Mouse (Mus musculus) intestine, embryonic 16.5 days (tissue): ENCODE data around the gene Fam131b. TPM values are rescaled to one million over a fixed set of nuclear protein-coding genes. Genes with fewer than 3 reads are reported as not detected.

Source experiments
- ATAC-seq: fragments of 200-750 bp; cut with Nextera tagmentation; 2 replicates; pipeline ENCODE4 v1.8.0; 2017; ENCODE audit warnings: moderate TSS enrichment, moderate library complexity
- H3K27ac ChIP-seq: fragments of 300-500 bp; sonication (generic); 2 replicates; pipeline ENCODE4 v1.5.1; 2014; ENCODE audit warnings: mild to moderate bottlenecking, low read length
- H3K27me3 ChIP-seq: fragments of 300-500 bp; sonication (generic); replicated peaks from 2 replicates; pipeline ENCODE4 v1.6.1; 2014; ENCODE audit warnings: low read length, control low read depth, mixed read lengths; ENCODE audit not compliant: control insufficient read depth, insufficient read depth
- H3K36me3 ChIP-seq: fragments of 300-500 bp; sonication (generic); 2 replicates; pipeline ENCODE4 v1.6.1; 2014; ENCODE audit warnings: low read length, control low read depth; ENCODE audit not compliant: control insufficient read depth, insufficient read depth
- H3K4me1 ChIP-seq: fragments of 300-500 bp; sonication (generic); 2 replicates; pipeline ENCODE4 v1.6.1; 2014; ENCODE audit warnings: low read length, control low read depth, mixed read lengths; ENCODE audit not compliant: control insufficient read depth, insufficient read depth
- H3K4me2 ChIP-seq: fragments of 300-500 bp; sonication (generic); 2 replicates; pipeline ENCODE4 v1.6.1; 2014; ENCODE audit warnings: low read depth, low read length, control low read depth
- H3K4me3 ChIP-seq: fragments of 300-500 bp; sonication (generic); 2 replicates; pipeline ENCODE4 v1.5.1; 2014; ENCODE audit warnings: mild to moderate bottlenecking, low read length
- H3K9ac ChIP-seq: fragments of 300-500 bp; sonication (generic); 2 replicates; pipeline ENCODE4 v1.6.1; 2014; ENCODE audit warnings: low read depth, low read length
- H3K9me3 ChIP-seq: fragments of 300-500 bp; sonication (generic); 2 replicates; pipeline ENCODE4 v1.6.1; 2016; ENCODE audit warnings: low read length, control low read depth; ENCODE audit not compliant: control insufficient read depth
- WGBS: fragments of 180-500 bp; shearing (Covaris S2); extraction: QIAGEN DNeasy Blood & Tissue Kit; methylation state at CpG from one replicate; pipeline ENCODE4 v1.1.7; 2014; 5-methylcytosine and 5-hydroxymethylcytosine counted together
- polyA plus RNA-seq: library from polyadenylated mRNA; unstranded; fragments of >200 nt; fragmentation: Nextera tagmentation; extraction: Ambion mirVana; gene quantifications from 2 replicates; pipeline ENCODE4 v1.2.1, GENCODE M21; 2015

The Fam131b gene
- 0.12 and 0.21 TPM in 2 replicates for polyA plus RNA-seq

GRCm38 (mm10) chr6:42324482-42325267 is at the start of gene Fam131b:
Gene Fam131b, minus strand, starts transcription at chr6:42324643.
- Histone ChIP-seq H3K4me1 (peaks cover 16% of the 10 kb centered on the region), H3K9ac (peak within 1 kb of the TSS; percentile 61), H3K36me3 (no peaks in the 10 kb centered on the region), H3K27me3 (peaks cover 19% of the 10 kb centered on the region), H3K9me3 (no peaks in the 10 kb centered on the region), H3K4me2 (peak within 1 kb of the TSS; percentile 96), H3K27ac (no peak within 1 kb of the TSS), H3K4me3 (peak within 1 kb of the TSS; percentile 61)
- WGBS: under 1% methylated on average over 49 of the region's 68 CpGs
- peak; percentile 55 for ATAC-seq

DNA sequence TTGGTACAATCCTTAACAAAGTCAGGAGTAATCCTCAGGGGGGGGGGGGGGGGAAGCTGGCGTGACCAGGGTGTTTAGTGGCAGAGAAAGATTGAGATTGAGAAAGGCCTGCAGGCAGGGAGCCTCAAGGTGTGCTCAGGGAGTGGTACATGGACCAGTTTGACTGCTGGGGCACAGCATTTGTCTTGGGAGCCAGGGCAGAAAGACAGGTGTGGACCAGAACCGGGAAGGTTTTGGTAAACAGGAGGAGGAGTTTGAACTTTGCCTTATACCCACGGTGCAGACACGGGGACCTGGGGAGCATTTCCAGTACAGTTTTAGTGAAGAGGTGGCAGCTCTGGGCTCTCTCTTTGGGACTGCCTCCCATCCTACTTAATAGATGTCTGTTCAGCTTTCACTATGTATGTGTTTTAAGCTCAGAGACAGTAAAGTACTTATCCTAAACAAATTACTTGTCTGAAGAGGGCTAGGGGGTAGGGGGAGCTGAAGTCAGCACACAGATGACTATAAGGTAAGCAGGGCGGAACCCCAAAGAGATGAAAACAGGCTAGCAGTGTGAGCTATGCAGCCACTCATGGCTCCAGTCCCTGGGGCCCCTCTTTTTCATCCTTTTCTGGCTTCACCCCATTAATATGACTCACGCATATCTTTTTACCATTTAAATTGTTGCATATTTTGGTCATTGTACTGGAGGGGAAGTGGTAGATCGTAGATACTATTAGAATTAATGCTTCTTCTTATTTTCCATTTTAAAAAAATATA is 49.4 kb upstream of the Fam131b start:
- 40% methylated on average over 7 of the region's 7 CpGs for WGBS
- Histone ChIP-seq H3K4me2 (peak overlapping the region; percentile 77), H3K4me3 (peak overlapping the region; percentile 58), H3K27ac (no peak overlapping the region), H3K4me1 (peaks cover 20% of the 10 kb centered on the region), H3K36me3 (no peaks in the 10 kb centered on the region), H3K9ac (peak overlapping the region; percentile 44), H3K9me3 (no peaks in the 10 kb centered on the region), H3K27me3 (no peaks in the 10 kb centered on the region)
- peak; percentile 3; the same call in 1 of the 2 replicates for ATAC-seq

- Histone ChIP-seq H3K9ac (peak within 1 kb of the TSS; percentile 73), H3K4me2 (peak within 1 kb of the TSS; percentile 77), H3K4me3 (peak within 1 kb of the TSS; percentile 58), H3K27ac (no peak within 1 kb of the TSS), H3K4me1 (peaks cover 20% of the 10 kb centered on the region), H3K36me3 (no peaks in the 10 kb centered on the region), H3K9me3 (no peaks in the 10 kb centered on the region), H3K27me3 (no peaks in the 10 kb centered on the region)
- ATAC-seq: peak; percentile 96
- under 1% methylated on average over 35 of the region's 36 CpGs for WGBS
Observed at GRCm38 (mm10) chr6:42372816-42373547, 48.5 kb upstream of the Fam131b start, which contains the start of gene Epha1. Gene Epha1, minus strand, starts transcription at chr6:42373268.

- Histone ChIP-seq H3K9ac (peak overlapping the region; percentile 73), H3K27me3 (no peaks in the 10 kb centered on the region), H3K9me3 (no peaks in the 10 kb centered on the region), H3K4me2 (peak overlapping the region; percentile 77), H3K4me3 (peak overlapping the region; percentile 58), H3K27ac (no peak overlapping the region), H3K4me1 (peaks cover 20% of the 10 kb centered on the region), H3K36me3 (no peaks in the 10 kb centered on the region)
- WGBS: 27% methylated on average over 9 of the region's 9 CpGs
- ATAC-seq: peak; percentile 12
Observed at GRCm38 (mm10) chr6:42372421-42372815, 48.0 kb upstream of the Fam131b start.

- Histone ChIP-seq H3K36me3 (no peaks in the 10 kb centered on the region), H3K27ac (no peak overlapping the region), H3K4me1 (peaks cover 20% of the 10 kb centered on the region), H3K27me3 (no peaks in the 10 kb centered on the region), H3K4me3 (peak overlapping the region; percentile 58), H3K4me2 (peak overlapping the region; percentile 77), H3K9me3 (no peaks in the 10 kb centered on the region), H3K9ac (peak overlapping the region; percentile 73; the same call in 1 of the 2 replicates)
- 30% methylated on average over 3 of the region's 3 CpGs for WGBS
- ATAC-seq: 0 out of 2 replicates have a peak, but pooled peaks have one; percentile 1
Observed at GRCm38 (mm10) chr6:42372001-42372400, 47.6 kb upstream of the Fam131b start.

- H3K9ac ChIP-seq: no peak overlapping the region
- no peak overlapping the region for H3K4me2 ChIP-seq
- 55% methylated on average over 4 of the region's 4 CpGs for WGBS
- H3K36me3 ChIP-seq: no peaks in the 10 kb centered on the region
- ATAC-seq: no peak
- peaks cover 20% of the 10 kb centered on the region for H3K4me1 ChIP-seq
- H3K9me3 ChIP-seq: no peaks in the 10 kb centered on the region
- no peak overlapping the region for H3K27ac ChIP-seq
- H3K4me3 ChIP-seq: no peak overlapping the region
- no peaks in the 10 kb centered on the region for H3K27me3 ChIP-seq
Observed at GRCm38 (mm10) chr6:42370630-42371363, 46.4 kb upstream of the Fam131b start.

- WGBS: 31% methylated on average over 3 of the region's 3 CpGs
- Histone ChIP-seq H3K27me3 (no peaks in the 10 kb centered on the region), H3K36me3 (no peaks in the 10 kb centered on the region), H3K4me2 (no peak overlapping the region), H3K27ac (no peak overlapping the region), H3K4me3 (no peak overlapping the region), H3K4me1 (peaks cover 20% of the 10 kb centered on the region), H3K9me3 (no peaks in the 10 kb centered on the region), H3K9ac (no peak overlapping the region)
- no peak for ATAC-seq
Observed at GRCm38 (mm10) chr6:42369870-42370269, 45.4 kb upstream of the Fam131b start.

DNA sequence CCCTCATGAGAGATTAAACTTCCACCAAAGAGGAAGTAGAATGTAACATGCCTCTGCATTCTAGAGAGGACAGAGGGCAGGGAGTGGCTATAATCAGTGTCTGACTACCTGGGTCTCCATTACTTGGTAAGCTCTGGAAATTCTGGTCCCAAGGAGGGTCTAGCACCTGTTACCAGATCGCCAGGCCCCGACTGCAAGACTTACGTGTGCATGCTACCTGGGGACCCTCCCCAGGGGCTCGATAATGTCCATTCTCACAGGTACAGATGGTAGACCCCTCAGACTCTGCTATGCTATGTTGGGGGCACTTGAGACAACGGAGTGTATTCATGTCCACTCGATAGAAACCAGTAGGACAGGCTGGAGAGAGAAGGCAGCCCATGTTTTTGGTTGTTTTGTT is 40.8 kb upstream of the Fam131b start:
- Histone ChIP-seq H3K4me1 (no peaks in the 10 kb centered on the region), H3K9ac (no peak overlapping the region), H3K4me2 (no peak overlapping the region), H3K4me3 (no peak overlapping the region), H3K36me3 (no peaks in the 10 kb centered on the region), H3K27ac (no peak overlapping the region), H3K27me3 (no peaks in the 10 kb centered on the region), H3K9me3 (no peaks in the 10 kb centered on the region)
- ATAC-seq: no peak
- 91% methylated on average over 6 of the region's 6 CpGs for WGBS
